Mouse (Mus musculus) T-helper 1 cell (primary cell): ENCODE results near the gene Igf1r.

ENCODE experiments used
- in situ Hi-C: fragments of 300-600 bp; cut with MboI, MseI; formaldehyde crosslinking; loops from one replicate; pipeline ENCODE4 v1.15.1; 2025; ENCODE audit warnings: high pct_unique_total_duplicates

Gene Igf1r

GRCm38 (mm10) chr7:67955276-67955675 lies 2.6 kb downstream of the Igf1r start:
- in situ Hi-C loops: loop anchor here (5.0 kb wide), 1 partner anchor 177 kb away; no protein-coding TSS in a partner anchor

- in situ Hi-C loops: loop anchor here (5.0 kb wide), 1 partner anchor 175 kb away; no protein-coding TSS in a partner anchor
These were observed 4.7 kb downstream of the Igf1r start for GRCm38 (mm10) chr7:67957376-67957775.

- in situ Hi-C loops: loop anchor here (5.0 kb wide), 1 partner anchor 174 kb away; no protein-coding TSS in a partner anchor
These were observed 5.4 kb downstream of the Igf1r start for GRCm38 (mm10) chr7:67958045-67958444.

GRCm38 (mm10) chr7:67960701-67961100 lies 8.1 kb downstream of the Igf1r start:
- in situ Hi-C loops: no loop called here

- in situ Hi-C loops: no loop called here
These were observed 9.1 kb downstream of the Igf1r start for GRCm38 (mm10) chr7:67961567-67962267.

- in situ Hi-C loops: no loop called here
These were observed 11.1 kb downstream of the Igf1r start for GRCm38 (mm10) chr7:67963691-67964090.

- in situ Hi-C loops: no loop called here
These were observed 15.8 kb downstream of the Igf1r start for GRCm38 (mm10) chr7:67968394-67968793.

- in situ Hi-C loops: no loop called here
These were observed 16.4 kb downstream of the Igf1r start for GRCm38 (mm10) chr7:67969076-67969475.

- in situ Hi-C loops: no loop called here
These were observed 20.8 kb downstream of the Igf1r start for GRCm38 (mm10) chr7:67973180-67974014.

GRCm38 (mm10) chr7:67981956-67982355 lies 29.3 kb downstream of the Igf1r start:
- in situ Hi-C loops: no loop called here

GRCm38 (mm10) chr7:67982809-67983208 lies 30.2 kb downstream of the Igf1r start:
- in situ Hi-C loops: no loop called here

- in situ Hi-C loops: no loop called here
These were observed 30.8 kb downstream of the Igf1r start for GRCm38 (mm10) chr7:67983451-67983850.

GRCm38 (mm10) chr7:67985003-67985416 lies 32.4 kb downstream of the Igf1r start:
- in situ Hi-C loops: no loop called here

- in situ Hi-C loops: no loop called here
These were observed 32.9 kb downstream of the Igf1r start for GRCm38 (mm10) chr7:67985511-67985910.

- in situ Hi-C loops: no loop called here
These were observed 33.6 kb downstream of the Igf1r start for GRCm38 (mm10) chr7:67986277-67986676.

- in situ Hi-C loops: no loop called here
These were observed 34.2 kb downstream of the Igf1r start for GRCm38 (mm10) chr7:67986816-67987215.

GRCm38 (mm10) chr7:67989376-67989775 lies 36.7 kb downstream of the Igf1r start:
- in situ Hi-C loops: no loop called here

- in situ Hi-C loops: no loop called here
These were observed 41.0 kb downstream of the Igf1r start for GRCm38 (mm10) chr7:67993614-67994013.

- in situ Hi-C loops: no loop called here
These were observed 41.8 kb downstream of the Igf1r start for GRCm38 (mm10) chr7:67994346-67994858.

GRCm38 (mm10) chr7:67995276-67995675 lies 42.6 kb downstream of the Igf1r start:
- in situ Hi-C loops: no loop called here

- in situ Hi-C loops: no loop called here
These were observed 43.8 kb downstream of the Igf1r start for GRCm38 (mm10) chr7:67996202-67996960.

- in situ Hi-C loops: no loop called here
These were observed 48.6 kb downstream of the Igf1r start for GRCm38 (mm10) chr7:68001269-68001668.
